Mouse (Mus musculus): ENCODE data around the gene Cabp1.
"Not testable (repeated sequence)": the region's sequence is repeated elsewhere in the genome, so short reads cannot be mapped to it uniquely, and the experiment has no call there.

Gene Cabp1

GRCm38 (mm10) chr5:115170150-115170549, 24.0 kb downstream of the Cabp1 start:
- DNase-seq = no peak

GRCm38 (mm10) chr5:115168641-115169415, 25.4 kb downstream of the Cabp1 start:
- no peak for DNase-seq

GRCm38 (mm10) chr5:115167396-115167795, 26.8 kb downstream of the Cabp1 start:
- DNase-seq = peak; percentile 82 to 84

GRCm38 (mm10) chr5:115166815-115167194, 27.4 kb downstream of the Cabp1 start:
- DNase-seq = no peak

GRCm38 (mm10) chr5:115165895-115166814, 28.0 kb downstream of the Cabp1 start:
- DNase-seq = peak; percentile 36 to 49

GRCm38 (mm10) chr5:115165351-115165750, 28.8 kb downstream of the Cabp1 start:
- peak; percentile 36 to 48 for DNase-seq

- DNase-seq = not testable (repeated sequence)
Observed at GRCm38 (mm10) chr5:115164446-115164845, 29.7 kb downstream of the Cabp1 start.

GRCm38 (mm10) chr5:115163563-115163962, 30.6 kb downstream of the Cabp1 start:
- peak; percentile 68 to 69 for DNase-seq

- DNase-seq = not testable (repeated sequence)
Observed at GRCm38 (mm10) chr5:115161940-115162279, 32.3 kb downstream of the Cabp1 start.

- DNase-seq = no peak
Observed at GRCm38 (mm10) chr5:115161064-115161939, 32.9 kb downstream of the Cabp1 start.

- no peak for DNase-seq
Observed at GRCm38 (mm10) chr5:115160655-115161054, 33.5 kb downstream of the Cabp1 start.

- no peak for DNase-seq
Observed at GRCm38 (mm10) chr5:115159165-115159564, 35.0 kb downstream of the Cabp1 start.

GRCm38 (mm10) chr5:115158040-115158983, 35.9 kb downstream of the Cabp1 start, which contains the start of gene Mlec:
TSS of gene Mlec (minus strand) at chr5:115158179.
- peak; percentile 98 to 99 for DNase-seq

GRCm38 (mm10) chr5:115156933-115157589, 37.1 kb downstream of the Cabp1 start:
- peak; percentile 54 to 57 for DNase-seq

- no peak for DNase-seq
Observed at GRCm38 (mm10) chr5:115156401-115156800, 37.8 kb downstream of the Cabp1 start.

GRCm38 (mm10) chr5:115155831-115156230, 38.4 kb downstream of the Cabp1 start:
- DNase-seq = peak; percentile 54 to 56

- no peak for DNase-seq
Observed at GRCm38 (mm10) chr5:115155156-115155631, 39.0 kb downstream of the Cabp1 start.

GRCm38 (mm10) chr5:115152132-115152956, 41.8 kb downstream of the Cabp1 start:
- no peak for DNase-seq

GRCm38 (mm10) chr5:115151457-115151856, 42.7 kb downstream of the Cabp1 start:
- DNase-seq = peak; percentile 37 to 40

GRCm38 (mm10) chr5:115150991-115151390, 43.2 kb downstream of the Cabp1 start:
- DNase-seq = no peak
